Mouse (Mus musculus): ENCODE results near the gene Zrsr1.

GRCm38 (mm10) chr11:22995461-22995860, 23.7 kb downstream of the Zrsr1 start:
- TF ChIP-seq POLR2A (IDR thresholded peaks at IDR 0.05; ENCODE audit: control insufficient read depth, extremely low read depth, insufficient read depth, low read length, poor library complexity) (no peak), CTCF (IDR thresholded peaks at IDR 0.05; ENCODE audit: borderline replicate concordance, control insufficient read depth, extremely low read depth, insufficient read depth, low read length, poor library complexity) (no peak)

All from thymus, adult 2 months (tissue).